Mouse (Mus musculus) testis, adult 2 months (tissue): ENCODE data around the gene Zfp316. TPM values are rescaled to one million over a fixed set of nuclear protein-coding genes. Genes with fewer than 3 reads are reported as not detected.
A peak's percentile ranks its signal among the peaks of the same experiment; 100 is the strongest.

Experiments
- H3K27ac ChIP-seq: fragments of 200-500 bp; 2 replicates; pipeline ENCODE4 v1.5.1; 2012; ENCODE audit warnings: low read depth, low read length; ENCODE audit not compliant: control insufficient read depth, insufficient read depth
- H3K27me3 ChIP-seq: fragments of 200-500 bp; 2 replicates; pipeline ENCODE4 v1.6.1; 2012; ENCODE audit warnings: mild to moderate bottlenecking, low read length, moderate library complexity; ENCODE audit not compliant: control insufficient read depth, insufficient read depth
- H3K36me3 ChIP-seq: fragments of 200-500 bp; 2 replicates; pipeline ENCODE4 v1.6.1; 2012; ENCODE audit warnings: mild to moderate bottlenecking, low read length; ENCODE audit not compliant: control insufficient read depth, insufficient read depth
- H3K4me1 ChIP-seq: fragments of 200-500 bp; 2 replicates; pipeline ENCODE4 v1.6.1; 2012; ENCODE audit warnings: low read length; ENCODE audit not compliant: control insufficient read depth, insufficient read depth
- H3K4me3 ChIP-seq: fragments of 200-500 bp; 2 replicates; pipeline ENCODE4 v1.5.1; 2012; ENCODE audit warnings: low read depth, mild to moderate bottlenecking, low read length, moderate library complexity, mixed read lengths; ENCODE audit not compliant: control insufficient read depth
- CTCF ChIP-seq: fragments of 200-500 bp; IDR thresholded peaks from 2 replicates; pipeline ENCODE4 v1.5.1; 2012; ENCODE audit warnings: low read depth, mild to moderate bottlenecking, inconsistent platforms, low read length, moderate library complexity; ENCODE audit not compliant: control insufficient read depth, insufficient read depth, insufficient replicate concordance
- POLR2A ChIP-seq: fragments of 200-500 bp; IDR thresholded peaks from 2 replicates; pipeline ENCODE4 v1.6.1; 2012; ENCODE audit warnings: low read depth, mild to moderate bottlenecking, inconsistent platforms, low read length, moderate library complexity; ENCODE audit not compliant: control insufficient read depth
- polyA plus RNA-seq: library from polyadenylated mRNA; depleted of rRNA; stranded (reverse); fragments of >200 nt; gene quantifications from 2 replicates; pipeline ENCODE4 v1.2.3, GENCODE M21; 2012

Gene Zfp316
- polyA plus RNA-seq, 1 experiment = 2.0 TPM

GRCm38 (mm10) chr5:143265409-143265808, 4.4 kb downstream of the Zfp316 start:
- Histone ChIP-seq H3K36me3 (no peaks in the 10 kb centered on the region), H3K27me3 (no peaks in the 10 kb centered on the region), H3K4me3 (no peak overlapping the region), H3K27ac (no peak overlapping the region), H3K4me1 (peaks cover 14% of the 10 kb centered on the region)
- TF ChIP-seq CTCF = no peak
- TF ChIP-seq POLR2A = no peak

GRCm38 (mm10) chr5:143264689-143265088, 5.1 kb downstream of the Zfp316 start:
- no peak overlapping the region for H3K27ac ChIP-seq
- no peak overlapping the region for H3K4me3 ChIP-seq
- no peaks in the 10 kb centered on the region for H3K36me3 ChIP-seq
- H3K4me1 ChIP-seq = peaks cover 11% of the 10 kb centered on the region
- H3K27me3 ChIP-seq = no peaks in the 10 kb centered on the region
- TF ChIP-seq CTCF (no peak), POLR2A (no peak)

- Histone ChIP-seq H3K4me1 (no peaks in the 10 kb centered on the region), H3K27me3 (no peaks in the 10 kb centered on the region), H3K36me3 (no peaks in the 10 kb centered on the region), H3K4me3 (no peak overlapping the region), H3K27ac (no peak overlapping the region)
- TF ChIP-seq CTCF = no peak
- TF ChIP-seq POLR2A = no peak
Observed at GRCm38 (mm10) chr5:143261636-143262035, 8.2 kb downstream of the Zfp316 start.

GRCm38 (mm10) chr5:143255802-143256201, 14.0 kb downstream of the Zfp316 start:
- Histone ChIP-seq H3K36me3 (no peaks in the 10 kb centered on the region), H3K4me1 (peaks cover 20% of the 10 kb centered on the region), H3K27ac (no peak overlapping the region), H3K27me3 (no peaks in the 10 kb centered on the region), H3K4me3 (no peak overlapping the region)
- TF ChIP-seq POLR2A (no peak), CTCF (no peak)

GRCm38 (mm10) chr5:143255131-143255519, 14.7 kb downstream of the Zfp316 start:
- Histone ChIP-seq H3K27me3 (no peaks in the 10 kb centered on the region), H3K36me3 (no peaks in the 10 kb centered on the region), H3K4me1 (peaks cover 20% of the 10 kb centered on the region), H3K27ac (no peak overlapping the region), H3K4me3 (peak overlapping the region; percentile 62)
- TF ChIP-seq POLR2A (no peak), CTCF (no peak)

- H3K27me3 ChIP-seq = no peaks in the 10 kb centered on the region
- peak overlapping the region; percentile 62 for H3K4me3 ChIP-seq
- no peaks in the 10 kb centered on the region for H3K36me3 ChIP-seq
- H3K27ac ChIP-seq = no peak overlapping the region; the same call in 1 of the 2 replicates
- H3K4me1 ChIP-seq = peaks cover 20% of the 10 kb centered on the region
- no peak for TF ChIP-seq CTCF
- no peak for TF ChIP-seq POLR2A
Observed at GRCm38 (mm10) chr5:143254487-143255130, 15.2 kb downstream of the Zfp316 start.

- H3K27ac ChIP-seq = no peak overlapping the region; the same call in 1 of the 2 replicates
- H3K27me3 ChIP-seq = no peaks in the 10 kb centered on the region
- H3K36me3 ChIP-seq = no peaks in the 10 kb centered on the region
Observed at GRCm38 (mm10) chr5:143253881-143254486, 15.8 kb downstream of the Zfp316 start.

More at GRCm38 (mm10) chr5:143253881-143254486, 15.8 kb downstream of the Zfp316 start:
- TF ChIP-seq POLR2A (no peak), CTCF (no peak)
- H3K4me3 ChIP-seq = peak overlapping the region; percentile 62
- peaks cover 20% of the 10 kb centered on the region for H3K4me1 ChIP-seq
